Mouse (Mus musculus) bone marrow macrophage, adult 2 months (primary cell): ENCODE data around the gene Prrc2b.

Experiments used
- CTCF ChIP-seq: IDR thresholded peaks from 2 replicates; pipeline ENCODE4 v1.5.1; 2012; ENCODE audit warnings: low read depth, mild to moderate bottlenecking, low read length, moderate library complexity
- POLR2A ChIP-seq: IDR thresholded peaks from 2 replicates; pipeline ENCODE4 v1.6.1; 2012; ENCODE audit warnings: mild to moderate bottlenecking, low read depth, low read length, borderline replicate concordance

GRCm38 (mm10) chr2:32198977-32199376 lies 48.1 kb downstream of the Prrc2b start:
- TF ChIP-seq CTCF (no peak), POLR2A (no peak)
